Mouse (Mus musculus) liver, adult 2 months (tissue): ENCODE data around the gene Krtap1-3.

Experiments
- CTCF ChIP-seq: fragments of 200-500 bp; IDR thresholded peaks from 2 replicates; pipeline ENCODE4 v1.5.1; 2011; ENCODE audit warnings: low read depth, low read length, control low read depth
- POLR2A ChIP-seq: fragments of 200-500 bp; IDR thresholded peaks from 2 replicates; pipeline ENCODE4 v1.6.1; 2011; ENCODE audit warnings: low read length, control low read depth; ENCODE audit not compliant: insufficient read depth; ENCODE audit errors: extremely low read depth

GRCm38 (mm10) chr11:99556753-99557152 lies 34.4 kb downstream of the Krtap1-3 start, which contains the start of gene Krtap3-2:
- TF ChIP-seq CTCF: no peak
- no peak for TF ChIP-seq POLR2A
